Mouse (Mus musculus) Muller cell, postnatal 12 days (primary cell): ENCODE results near the gene Loxl4.

ENCODE experiments used
- DNase-seq: peaks from one replicate; pipeline ENCODE4 v3.0.0-alpha.2; 2015; ENCODE audit errors: inconsistent ontology term

Gene Loxl4

DNA sequence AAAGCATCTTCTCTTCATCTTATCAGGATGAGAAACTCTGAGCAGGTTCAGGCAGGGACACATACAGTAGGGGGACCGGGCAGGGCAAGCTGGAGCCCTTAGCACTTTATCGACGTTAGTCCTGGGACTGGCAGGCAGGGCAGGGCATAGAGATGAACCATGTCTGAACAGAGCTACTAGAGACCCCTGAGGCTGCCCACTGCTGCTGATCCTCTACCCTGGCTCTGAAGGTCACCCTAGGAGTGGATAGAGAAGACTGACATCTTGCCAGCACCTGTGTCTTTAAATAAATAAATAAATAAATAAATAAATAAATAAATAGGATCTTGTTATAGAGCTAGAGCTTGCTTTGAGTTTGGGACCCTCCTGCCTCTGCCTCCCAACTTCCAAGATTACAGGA is 2.9 kb downstream of the Loxl4 start:
- no peak for DNase-seq

- DNase-seq, result no peak
Observed at GRCm38 (mm10) chr19:42608082-42608481, 4.5 kb downstream of the Loxl4 start.

- DNase-seq, result no peak
Observed at GRCm38 (mm10) chr19:42602576-42602975, 10.0 kb downstream of the Loxl4 start.

- no peak for DNase-seq
Observed at GRCm38 (mm10) chr19:42602041-42602440, 10.6 kb downstream of the Loxl4 start.

- DNase-seq, result no peak
Observed at GRCm38 (mm10) chr19:42601445-42601844, 11.2 kb downstream of the Loxl4 start.

DNA sequence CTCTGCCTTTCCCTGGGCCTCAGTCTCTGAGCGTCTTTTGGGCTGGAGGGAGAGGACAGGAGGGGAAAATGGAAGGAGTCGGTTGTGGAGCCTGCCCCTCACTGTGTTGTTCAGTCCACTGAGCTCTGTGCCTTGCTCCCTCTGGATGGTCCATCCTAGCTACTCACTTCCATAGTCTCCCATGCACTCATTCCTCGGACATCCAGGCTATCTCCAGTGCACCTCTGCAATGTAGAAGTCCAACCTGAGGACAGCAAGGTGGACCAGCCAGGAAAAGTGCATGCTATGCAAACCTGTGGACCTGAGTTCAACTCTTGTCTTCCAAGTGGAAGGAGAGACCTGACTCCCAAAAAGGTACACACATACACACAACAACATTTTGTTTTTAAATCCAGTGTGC is 12.0 kb downstream of the Loxl4 start:
- no peak for DNase-seq

- no peak for DNase-seq
Observed at GRCm38 (mm10) chr19:42599891-42600290, 12.7 kb downstream of the Loxl4 start.

GRCm38 (mm10) chr19:42597896-42598295 is 14.7 kb downstream of the Loxl4 start:
- no peak for DNase-seq

GRCm38 (mm10) chr19:42597286-42597685 is 15.3 kb downstream of the Loxl4 start:
- no peak for DNase-seq

- no peak for DNase-seq
Observed at GRCm38 (mm10) chr19:42595066-42595465, 17.5 kb downstream of the Loxl4 start.

DNA sequence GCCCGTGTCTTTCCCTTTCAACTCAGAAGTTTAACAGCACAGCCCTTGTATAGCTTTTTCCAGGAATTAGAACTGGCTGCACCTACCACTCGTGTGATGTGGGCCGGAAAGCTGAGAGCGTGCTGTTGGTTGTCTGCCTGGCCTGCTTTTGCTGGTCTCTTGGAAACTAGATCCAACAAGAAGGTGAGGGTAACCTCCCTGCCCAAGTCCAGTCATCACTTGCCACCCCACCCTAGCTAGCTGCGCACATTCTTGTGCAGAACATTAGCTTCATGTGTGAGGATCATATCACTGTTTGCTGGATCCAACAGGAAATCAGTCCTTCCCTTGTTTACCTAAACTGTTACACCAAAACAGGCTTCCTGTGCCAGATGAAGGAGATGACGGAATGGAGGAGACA is 19.2 kb downstream of the Loxl4 start:
- DNase-seq, result no peak

DNA sequence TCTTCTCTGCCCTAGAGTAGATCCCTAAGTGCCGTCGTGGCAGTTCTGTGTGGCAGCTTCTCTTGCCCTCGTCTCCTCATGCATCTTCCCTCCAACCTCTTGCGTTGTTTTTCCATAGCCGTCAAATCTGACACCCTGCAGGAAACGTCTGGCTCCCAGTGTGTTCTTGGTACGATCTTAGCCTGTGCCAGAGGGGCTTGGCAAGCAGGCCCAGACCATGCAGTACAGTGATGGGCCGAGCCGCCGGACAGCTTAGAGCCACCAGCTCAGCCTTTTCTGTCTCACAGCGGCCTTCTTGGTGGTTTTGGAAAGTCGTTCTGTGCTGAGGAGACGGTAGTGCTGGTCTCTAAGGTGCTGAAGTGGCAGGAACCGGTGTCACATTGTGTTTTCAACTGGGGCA is 21.1 kb downstream of the Loxl4 start:
- no peak for DNase-seq

- no peak for DNase-seq
Observed at GRCm38 (mm10) chr19:42589246-42589645, 23.4 kb downstream of the Loxl4 start.

DNA sequence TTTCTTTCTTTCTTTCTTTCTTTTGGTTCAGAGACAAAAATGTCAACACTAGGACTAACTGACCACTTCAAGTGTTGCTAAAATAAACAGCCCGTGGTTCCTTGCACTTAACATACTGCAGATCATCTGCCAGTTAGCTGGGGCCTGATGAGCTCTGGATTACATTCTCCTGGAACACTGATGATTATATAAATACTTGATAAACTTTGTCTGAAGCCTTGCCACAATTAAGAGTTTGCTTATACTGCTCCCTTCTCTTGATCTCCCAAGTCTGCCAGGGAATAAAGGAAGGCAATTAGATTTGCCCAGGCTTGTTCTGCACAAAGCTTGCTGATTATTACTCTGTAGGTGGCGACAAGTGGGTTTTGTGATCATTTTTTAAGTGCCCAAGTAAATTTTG is 24.9 kb downstream of the Loxl4 start:
- DNase-seq, result no peak

DNA sequence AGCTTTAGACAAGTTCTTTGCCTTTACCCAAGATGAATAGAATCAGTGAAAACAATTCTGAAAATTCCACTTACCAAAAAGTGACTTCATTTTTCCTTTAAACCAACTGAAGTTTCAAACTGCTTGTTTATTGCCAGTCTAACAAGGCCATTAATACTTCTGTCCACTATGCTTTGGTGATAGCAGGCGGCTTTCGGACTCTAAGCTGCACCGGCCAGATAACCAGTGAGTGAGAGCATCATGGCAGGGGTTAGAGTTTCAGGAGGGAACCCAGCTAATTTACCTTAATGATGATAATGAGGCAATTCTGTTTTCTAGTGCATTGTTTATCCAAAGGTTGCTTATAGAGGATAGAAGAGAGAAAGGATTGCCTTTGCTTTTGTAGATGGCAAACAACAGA is 28.4 kb downstream of the Loxl4 start:
- no peak for DNase-seq

DNA sequence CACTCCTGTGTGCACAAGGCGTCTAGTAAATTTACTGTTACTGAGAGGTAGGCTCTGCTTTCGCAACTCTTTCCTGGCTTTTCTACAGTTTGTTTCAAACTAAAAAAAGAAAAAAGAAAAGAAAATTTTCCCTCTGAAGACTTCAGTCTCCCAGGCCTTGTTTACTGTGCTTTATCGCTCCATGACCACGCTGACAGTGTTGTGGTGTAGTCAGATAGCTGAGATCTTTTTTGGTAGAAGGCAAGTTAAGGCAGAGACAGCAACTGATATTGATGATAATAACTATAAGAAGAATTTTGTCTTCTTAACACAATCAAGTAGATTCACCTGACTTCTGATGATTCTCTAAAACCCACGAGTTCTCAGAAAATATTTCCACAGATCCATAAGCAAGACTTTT is 28.9 kb downstream of the Loxl4 start:
- no peak for DNase-seq

- no peak for DNase-seq
Observed at GRCm38 (mm10) chr19:42582811-42583370, 29.7 kb downstream of the Loxl4 start.

DNA sequence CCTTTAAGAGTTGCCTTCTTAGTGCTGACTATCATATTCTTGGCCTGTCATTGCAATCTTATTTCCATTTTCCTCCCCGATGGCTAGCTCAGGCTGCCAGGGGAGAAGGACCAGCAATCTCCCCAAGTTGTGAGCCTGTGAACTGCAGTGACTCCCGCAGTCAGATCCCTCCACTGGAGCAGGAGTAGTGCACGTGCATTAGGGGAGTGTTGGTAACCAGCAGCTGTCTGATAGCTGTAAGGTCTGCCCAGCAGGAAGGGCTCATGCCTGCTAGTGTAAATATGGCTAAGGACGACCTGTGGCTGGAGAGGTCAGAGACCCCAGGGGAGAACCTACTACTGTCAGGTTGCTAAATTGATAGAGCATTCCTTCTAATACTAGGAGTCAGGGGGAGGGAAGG is 31.9 kb downstream of the Loxl4 start:
- no peak for DNase-seq

DNA sequence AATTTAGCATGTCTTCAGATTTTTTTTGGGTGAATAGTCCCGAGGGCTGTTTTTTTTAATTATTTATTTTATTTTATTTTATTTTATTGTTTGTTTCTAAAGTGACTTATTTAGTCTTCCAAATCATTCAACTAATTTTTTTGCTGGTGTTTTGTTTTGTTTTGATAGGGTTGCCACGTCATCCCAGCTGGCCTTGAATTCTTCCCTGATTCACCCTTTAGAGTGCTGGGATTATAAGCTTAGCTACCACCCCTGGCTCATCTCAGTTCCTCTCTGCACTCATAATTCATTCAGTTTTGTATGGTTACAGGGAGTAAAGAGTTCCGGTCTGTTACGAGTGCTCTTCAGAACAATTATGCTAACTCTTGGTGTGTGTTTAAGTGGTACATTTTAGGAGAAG is 34.0 kb downstream of the Loxl4 start:
- no peak for DNase-seq

- no peak for DNase-seq
Observed at GRCm38 (mm10) chr19:42576856-42577255, 35.8 kb downstream of the Loxl4 start.

DNA sequence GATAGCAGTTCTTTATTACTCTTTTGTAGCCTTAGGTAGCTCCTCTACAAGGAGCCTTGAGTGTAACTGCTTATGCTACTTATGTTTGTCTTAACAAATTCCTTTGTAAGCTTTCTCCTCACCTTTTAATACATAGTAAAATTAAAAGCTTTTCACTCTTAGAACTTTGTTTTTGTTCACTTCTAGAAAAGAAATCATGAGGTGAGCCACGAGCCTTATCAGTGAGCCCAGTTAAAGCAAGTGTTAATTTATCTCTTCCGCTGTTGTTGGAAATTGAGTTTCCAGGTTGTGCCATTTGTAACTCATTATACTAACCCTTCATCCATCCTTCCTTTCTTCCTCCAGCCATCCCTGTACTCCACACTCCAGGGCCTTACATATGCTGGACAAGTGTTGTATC is 37.3 kb downstream of the Loxl4 start:
- DNase-seq, result no peak

DNA sequence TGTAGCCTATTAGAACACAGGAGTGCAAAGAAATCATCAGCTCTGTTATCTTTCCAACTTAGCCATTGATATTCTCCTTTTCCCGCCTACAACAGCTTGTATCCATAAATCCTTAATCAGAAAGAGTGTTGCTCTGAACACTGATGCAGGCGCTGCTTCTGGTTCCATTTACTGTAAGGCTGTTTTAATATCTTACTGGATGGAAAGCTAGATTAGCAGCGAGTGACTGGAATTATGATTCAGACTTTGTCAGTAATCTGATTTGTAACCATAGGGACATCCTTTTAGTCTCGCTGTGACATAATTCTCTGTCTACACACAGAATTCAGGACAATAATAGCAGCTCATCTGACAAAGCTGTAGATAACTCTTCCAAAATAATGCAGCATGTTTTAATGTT is 41.3 kb downstream of the Loxl4 start:
- DNase-seq, result no peak

- DNase-seq, result peak; percentile 84
Observed at GRCm38 (mm10) chr19:42569076-42569475, 43.5 kb downstream of the Loxl4 start.

GRCm38 (mm10) chr19:42567020-42567419 is 45.6 kb downstream of the Loxl4 start:
- DNase-seq, result no peak
